Mouse (Mus musculus) adrenal gland, postnatal 4 days (tissue): ENCODE results near the gene Vipr1. TPM values are rescaled to one million over a fixed set of nuclear protein-coding genes. Genes with fewer than 3 reads are reported as not detected.

Experiments
- DNase-seq, 2 experiments: peaks; one replicate each; pipeline ENCODE4 v3.0.0; 2021 to 2022; ENCODE audit warnings: low spot score in 2 of 2, mixed read lengths in 2 of 2
- total RNA-seq, 2 experiments: library from RNA; stranded (reverse); gene quantifications; 2 replicates each; pipeline ENCODE4 v1.2.3; 2021

Vipr1 gene
- total RNA-seq, 2 experiments from 2014 or later: 0.64 to 1.7 TPM

DNA sequence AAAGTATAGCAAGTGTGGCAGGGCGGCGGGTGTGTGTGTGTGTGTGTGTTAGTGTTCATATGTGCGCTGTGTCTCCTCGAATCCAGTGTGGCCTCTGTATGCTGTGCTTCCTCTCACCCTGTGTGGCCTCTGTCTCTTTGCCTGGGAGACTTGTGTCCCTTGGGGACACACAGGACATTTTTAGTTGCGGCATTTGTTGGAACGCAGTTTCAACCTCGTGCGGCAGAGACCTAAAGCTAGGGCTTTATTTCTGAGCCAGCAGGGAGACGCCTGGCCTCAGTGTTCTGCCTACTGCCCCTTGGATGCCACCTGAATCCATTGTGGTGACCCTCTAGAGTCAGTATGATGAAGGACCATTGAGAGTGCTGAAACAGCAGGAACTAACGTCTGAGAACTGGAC lies 9.6 kb upstream of the Vipr1 start:
- no peak for DNase-seq

DNA sequence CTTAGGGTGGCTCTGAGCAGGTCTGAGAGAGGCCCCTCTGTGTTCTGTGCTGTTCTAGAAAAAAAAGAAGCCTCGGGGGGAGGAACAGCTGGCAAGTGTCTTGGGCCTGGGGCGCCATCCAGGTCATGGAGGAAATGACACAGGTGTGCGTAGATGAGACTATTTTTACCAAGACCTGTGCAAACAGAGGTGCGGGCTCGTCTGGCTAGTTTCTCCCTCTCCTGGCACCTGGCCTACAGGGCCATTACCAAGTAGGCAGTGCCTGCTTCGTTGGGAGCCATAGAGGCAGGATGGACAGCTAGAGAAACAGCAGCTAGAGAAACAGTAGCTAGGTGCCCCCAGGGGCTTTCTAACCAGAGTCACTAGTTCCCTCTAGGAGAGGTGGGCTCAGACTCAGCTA lies 9.2 kb upstream of the Vipr1 start:
- no peak for DNase-seq

DNA sequence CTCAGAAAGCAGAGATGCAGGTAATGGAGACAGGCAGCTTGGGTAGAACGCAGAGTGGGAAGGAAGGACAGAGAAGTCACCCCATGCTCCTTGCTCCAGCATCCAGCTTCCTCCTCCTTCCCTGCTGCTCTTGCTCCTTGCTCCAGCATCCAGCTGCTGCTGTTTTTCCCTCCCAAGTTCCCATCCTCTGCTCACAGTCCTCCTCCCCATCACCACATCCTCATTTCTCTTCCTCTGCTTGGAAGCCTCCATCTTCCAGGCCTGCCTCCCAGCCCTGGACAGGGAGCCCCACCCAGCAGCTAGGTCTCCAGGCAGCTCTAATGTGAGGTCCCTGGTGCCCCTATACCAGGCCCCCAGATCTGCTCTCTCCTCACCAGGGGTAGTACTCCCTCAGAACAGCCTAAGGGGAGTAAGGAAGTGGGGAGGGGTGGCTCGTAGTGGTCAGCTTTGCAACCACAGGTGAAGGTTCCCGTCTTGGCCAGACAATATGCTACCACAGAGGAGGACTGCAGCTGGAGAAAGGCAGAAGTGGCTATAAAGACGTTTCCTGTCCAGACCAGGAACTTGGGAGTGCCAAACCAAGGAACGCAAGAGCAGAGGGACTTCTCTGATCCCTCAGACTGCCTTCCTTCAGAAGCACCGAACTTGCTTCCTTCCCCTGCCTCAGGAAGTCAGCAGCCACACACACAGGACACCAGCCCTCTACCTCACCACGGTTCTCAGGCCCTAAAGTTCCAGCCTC lies 6.5 kb upstream of the Vipr1 start:
- no peak for DNase-seq

DNA sequence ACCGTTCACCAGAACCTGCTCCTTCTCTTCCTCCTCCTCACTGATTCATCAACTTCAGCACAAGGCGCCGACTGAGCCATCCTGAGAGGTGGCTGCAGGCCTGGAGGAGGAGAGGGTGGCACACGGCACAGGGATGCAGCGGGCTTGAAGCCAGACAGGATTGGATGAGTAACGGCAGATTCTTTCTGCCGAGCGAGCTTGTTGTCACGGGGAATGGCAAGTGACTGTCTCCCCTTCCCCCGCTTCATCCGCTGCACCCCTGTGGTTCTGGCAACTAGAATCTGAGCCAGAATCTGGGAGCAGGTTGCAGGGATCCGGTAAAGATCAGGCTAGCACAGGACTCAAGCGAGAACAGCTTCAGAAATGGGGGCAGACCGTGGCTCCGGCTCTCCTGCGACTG lies 2.7 kb upstream of the Vipr1 start:
- DNase-seq: no peak

DNA sequence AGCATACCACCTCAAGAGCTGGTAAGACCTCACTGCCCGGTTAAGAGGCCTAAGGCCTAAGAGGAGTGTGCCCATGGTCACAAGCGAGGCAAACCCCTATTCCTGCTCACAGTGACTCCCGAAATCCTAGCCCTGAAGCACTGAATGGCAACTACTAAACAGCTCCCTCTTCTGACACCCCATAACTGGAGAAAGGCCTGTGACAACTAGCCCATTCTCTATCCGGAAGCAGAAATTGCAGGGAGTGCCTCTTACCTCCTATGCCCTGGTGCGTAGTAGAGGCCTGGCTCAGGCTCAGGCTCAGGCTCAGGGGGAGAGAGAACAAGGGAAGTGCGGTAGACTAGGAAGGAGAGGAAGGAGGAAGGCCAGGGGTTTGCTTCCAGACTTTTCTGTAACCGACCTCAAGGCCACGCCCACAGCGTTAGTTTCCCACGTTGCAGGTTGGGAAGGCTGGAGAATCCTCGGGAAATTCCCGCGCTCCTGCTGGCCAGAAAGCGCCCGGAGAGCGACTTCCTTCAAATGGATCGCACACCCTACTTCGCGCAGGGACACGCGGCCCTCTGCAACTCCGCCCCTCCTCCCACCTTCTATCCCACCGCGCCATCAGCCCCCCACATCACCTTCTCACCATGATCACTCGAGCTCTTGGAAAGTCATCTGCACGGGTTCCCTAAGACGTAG lies 1.1 kb upstream of the Vipr1 start:
- no peak for DNase-seq

DNA sequence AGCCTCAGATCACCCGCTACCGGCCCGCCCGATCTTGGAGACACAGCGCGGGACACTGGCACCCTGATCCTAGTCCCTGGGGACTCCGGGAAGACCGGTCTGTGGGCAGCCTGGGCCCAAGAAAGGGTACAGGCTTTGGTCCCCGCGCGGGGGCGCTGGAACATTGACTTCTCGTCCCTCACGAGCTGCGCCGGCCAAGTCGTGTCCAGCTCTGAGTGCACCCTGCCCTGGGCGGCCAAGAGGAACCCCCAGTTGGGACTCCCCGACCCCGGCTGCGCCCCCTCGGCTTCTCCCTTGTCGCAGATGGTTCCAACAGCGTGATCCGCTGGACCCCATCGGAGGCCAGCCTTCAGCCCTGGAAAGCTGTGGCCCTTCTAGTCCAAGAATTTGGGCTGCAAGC lies 515 bp upstream of the Vipr1 start, which contains the start of gene Lyzl4:
Gene Lyzl4 (minus strand): TSS at position 96 of the 400 bp plus-strand sequence.
- peak; percentile 63 to 66 for DNase-seq

DNA sequence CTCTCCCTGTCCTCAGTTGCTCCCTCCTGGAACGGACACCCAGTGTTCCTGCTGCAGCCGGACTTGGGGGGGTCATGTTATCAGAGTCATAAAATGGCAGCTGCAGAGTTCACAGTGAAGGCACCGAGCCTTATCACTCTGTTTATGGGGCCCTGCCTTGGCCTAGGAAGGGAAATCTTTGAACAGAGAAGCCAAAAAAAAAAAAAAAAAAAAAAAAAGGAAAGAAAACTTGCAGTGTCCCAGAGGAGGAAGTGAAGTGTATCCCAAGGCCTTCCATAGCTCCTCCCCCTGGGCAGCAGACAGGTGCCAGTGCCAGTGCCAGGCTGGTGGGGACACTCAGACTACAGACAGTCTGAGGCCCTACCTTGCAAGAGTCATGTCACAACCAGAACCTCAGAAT lies 2.3 kb downstream of the Vipr1 start:
- no peak for DNase-seq

DNA sequence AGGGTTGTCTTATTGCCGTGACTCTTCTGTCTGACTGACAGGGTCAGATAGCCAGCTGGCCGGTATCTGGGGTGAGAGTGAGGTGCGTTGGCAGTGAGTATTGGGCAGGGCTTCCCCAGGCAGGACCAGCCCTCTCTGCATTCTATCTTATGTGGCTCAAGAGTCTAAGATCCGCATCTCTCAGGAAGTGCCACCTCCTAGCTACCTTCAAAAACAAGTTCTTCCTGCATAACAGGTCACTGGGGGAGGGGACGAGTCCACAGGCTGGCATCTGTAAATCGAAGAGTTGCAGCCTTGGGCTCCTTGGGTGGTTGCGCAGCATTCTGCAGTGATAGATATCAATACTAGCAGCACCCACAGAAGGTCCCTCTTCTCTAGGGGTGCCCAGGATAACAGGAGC lies 4.5 kb downstream of the Vipr1 start:
- no peak for DNase-seq

DNA sequence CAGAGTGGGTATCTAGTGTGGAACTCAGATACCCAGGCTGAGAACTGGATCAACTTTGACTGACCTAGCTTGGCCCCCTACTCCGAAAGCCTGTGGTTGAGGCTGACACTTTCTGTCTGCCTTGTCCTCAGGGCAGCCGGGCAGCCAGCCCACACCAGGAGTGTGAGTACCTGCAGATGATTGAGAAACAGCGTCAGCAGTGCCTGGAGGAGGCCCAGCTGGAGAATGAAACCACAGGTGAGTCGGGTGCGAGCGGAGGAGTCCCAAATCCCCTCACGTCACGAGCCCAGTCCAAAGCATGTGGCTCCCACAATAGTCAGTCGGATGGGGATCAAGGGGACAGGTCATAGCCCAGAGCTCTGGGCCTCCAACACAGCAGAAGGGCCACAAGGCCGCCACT lies 11.2 kb downstream of the Vipr1 start:
- no peak for DNase-seq

DNA sequence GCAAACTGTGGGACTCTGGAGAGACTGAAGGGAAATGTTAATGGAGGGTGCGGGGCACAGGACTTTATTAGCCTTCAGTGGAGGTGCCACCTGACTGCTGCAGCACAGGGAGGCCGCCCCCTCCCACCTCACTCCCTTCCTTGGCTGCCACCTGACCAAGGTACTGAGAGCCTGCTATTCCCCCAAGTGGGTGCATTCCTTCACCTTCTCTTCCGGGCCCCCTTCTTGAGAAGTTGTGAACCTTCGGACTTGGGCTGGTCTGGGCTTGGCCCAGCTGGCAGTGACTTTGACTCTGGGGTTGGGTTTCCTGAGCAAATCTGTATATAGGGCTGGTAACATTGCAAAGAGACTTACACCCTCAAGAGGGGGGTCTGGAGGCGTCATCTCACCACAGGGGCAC lies 13.8 kb downstream of the Vipr1 start:
- DNase-seq: no peak

DNA sequence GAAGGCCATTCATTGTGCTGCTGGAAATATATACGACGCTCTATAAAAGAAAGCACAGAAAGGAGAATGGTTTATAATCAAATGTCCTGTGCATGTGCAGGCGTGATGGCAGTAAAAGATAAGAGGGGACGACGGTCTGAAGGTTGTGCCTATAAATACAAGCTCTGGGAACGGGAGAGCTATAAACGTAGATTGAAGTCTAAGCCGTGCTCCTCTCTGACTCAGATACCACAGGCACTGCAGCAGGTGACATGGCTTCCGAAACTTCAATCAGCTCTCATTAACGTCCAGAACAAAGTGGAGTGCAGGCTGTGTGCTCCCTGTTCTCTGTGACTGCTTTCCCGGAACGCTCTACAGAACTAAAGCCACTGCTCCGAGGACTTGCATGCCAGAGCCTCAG lies 14.6 kb downstream of the Vipr1 start:
- DNase-seq: no peak

DNA sequence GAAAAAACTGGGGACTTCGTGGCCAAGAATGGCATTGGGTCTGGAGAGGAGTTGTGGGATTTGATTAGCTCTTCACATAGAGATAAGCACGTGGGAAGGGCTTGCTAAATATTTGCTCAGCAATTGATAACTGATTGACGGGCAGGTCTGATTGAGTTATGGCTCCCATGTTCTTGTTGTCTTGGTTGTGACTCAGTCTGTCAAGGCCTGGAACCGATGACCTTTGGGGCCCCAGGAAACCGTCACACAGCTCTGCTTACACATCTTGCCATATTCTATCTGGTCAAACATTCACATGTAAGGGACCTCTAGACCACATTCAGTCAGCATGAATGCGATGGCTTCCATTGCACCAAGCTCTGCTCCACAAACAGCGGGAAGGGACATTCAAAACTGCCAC lies 15.7 kb downstream of the Vipr1 start:
- DNase-seq: no peak

DNA sequence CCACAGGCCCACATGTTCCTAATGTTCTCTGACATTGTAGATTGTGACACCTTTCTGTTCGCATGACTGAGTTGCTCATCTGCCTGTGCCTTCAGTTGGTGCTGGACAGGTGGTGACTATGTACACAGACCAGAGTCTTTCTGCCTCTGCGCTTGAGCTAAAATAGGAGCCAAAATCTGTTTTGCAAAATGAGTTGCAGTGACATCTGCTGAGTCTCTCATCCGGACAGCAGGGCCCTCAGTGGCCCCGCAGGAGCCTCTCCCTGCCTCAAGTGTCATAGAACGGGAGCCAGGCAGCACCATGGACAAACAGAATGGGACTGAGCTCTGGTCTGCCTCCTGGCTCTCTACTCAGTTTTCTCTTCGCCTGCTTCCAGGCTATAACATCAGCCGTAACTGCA lies 17.3 kb downstream of the Vipr1 start:
- DNase-seq: no peak

DNA sequence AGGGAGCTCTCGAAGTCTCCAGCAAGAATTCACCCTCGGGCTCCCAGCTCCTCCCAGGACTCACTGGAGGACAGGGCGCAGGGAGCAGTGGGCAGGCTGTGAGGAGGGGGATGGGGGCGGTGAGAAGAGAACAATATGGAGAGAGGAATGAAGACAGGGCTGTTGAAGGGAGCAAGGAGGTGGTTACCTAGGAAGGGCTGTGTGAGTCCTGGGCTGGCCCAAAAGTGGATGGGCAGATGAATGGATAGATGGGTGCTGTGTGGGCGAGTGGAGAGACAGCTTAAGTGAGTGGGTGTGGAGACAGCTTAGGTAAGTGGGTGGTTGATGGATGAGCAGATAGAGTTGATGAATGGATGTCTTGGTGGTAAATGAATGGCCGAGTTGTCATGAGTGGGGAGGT lies 21.0 kb downstream of the Vipr1 start:
- no peak for DNase-seq

DNA sequence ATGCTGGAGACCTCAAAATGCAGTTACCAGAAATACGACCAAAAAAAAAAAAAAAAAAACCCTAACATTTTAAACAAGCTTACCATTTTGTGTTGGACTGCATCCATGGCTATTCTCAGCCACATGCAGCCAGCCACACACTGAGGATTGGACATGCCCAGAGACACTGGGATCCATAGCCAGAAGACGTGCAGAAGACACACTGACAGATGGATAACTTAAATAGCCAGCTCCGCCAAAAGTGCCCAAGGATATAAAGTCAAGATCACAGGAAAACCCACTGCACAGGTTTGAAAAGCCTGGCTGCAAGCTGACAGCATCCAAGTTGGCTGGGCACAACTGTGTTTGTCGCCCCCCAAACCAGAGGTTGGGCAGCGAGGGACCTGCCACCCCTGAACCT lies 21.6 kb downstream of the Vipr1 start:
- DNase-seq: no peak

DNA sequence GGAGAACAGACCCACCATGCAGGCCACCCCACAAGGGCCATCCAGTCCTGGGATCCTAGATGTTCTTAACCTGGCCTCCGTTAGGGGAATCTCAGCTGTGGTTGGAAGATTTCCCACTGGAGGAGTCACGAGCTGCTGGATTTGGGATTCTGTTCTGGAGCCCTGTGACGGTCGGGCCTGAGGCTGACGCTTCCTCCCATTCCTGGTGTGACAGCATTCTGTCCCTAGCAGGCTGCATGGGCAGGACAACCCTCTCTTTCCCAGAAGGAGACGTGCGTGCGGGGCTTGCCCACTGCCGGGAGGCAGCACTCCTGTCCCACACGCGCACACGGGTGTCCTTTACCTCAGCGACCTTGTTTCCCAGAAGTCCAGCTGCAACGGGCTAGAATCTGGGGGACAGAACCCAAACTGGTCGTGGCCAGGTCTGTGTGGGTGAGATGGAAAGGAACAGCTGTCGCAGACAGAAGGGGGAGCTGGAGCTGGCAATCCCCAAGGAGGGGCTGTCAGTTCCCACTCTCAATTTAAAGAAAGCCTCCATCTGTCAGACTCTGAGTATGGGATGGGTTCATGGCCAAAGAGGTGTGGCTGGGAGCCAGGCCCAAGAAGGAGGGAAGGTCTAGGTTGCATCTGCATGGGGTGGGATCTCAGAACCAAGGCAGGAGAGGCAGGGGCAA lies 24.6 kb downstream of the Vipr1 start:
- no peak for DNase-seq

DNA sequence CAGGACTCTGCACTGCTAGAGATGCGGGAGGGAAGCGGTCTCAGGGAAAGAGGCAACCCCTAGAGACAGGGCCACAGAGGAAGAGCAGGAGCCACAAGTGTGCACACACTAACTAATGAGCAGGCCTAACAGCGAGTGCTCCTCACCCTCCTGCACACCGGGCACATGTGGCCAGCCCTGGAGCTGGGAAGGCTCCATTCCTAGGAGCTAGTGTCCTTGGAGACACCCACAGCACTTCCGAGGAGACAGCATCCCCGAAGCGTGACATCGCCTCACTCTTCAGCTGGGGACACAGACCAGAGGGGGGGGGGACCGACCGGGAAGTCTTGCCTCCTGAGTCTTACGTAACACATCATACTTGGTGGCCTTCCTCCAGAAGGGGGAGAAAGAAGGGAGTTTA lies 25.3 kb downstream of the Vipr1 start:
- no peak for DNase-seq

DNA sequence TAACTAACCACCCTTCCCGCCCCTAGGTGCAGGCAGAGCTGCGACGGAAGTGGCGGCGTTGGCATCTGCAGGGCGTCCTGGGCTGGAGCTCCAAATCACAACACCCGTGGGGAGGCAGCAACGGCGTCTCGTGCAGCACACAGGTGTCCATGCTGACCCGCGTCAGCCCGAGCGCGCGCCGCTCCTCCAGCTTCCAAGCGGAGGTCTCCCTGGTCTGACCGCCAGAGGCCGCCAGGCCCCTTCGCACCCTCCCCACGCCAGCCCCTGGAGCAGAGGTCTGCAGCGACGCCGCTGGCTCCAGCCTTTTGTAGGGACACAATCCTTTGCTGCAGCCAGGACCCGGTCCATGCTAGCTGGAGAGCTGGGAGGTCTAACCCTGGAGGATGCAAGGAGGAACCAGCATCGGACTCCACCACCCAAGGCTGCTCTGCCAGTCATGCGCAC lies 26.9 kb downstream of the Vipr1 start:
- DNase-seq: peak; percentile 22 to 28

DNA sequence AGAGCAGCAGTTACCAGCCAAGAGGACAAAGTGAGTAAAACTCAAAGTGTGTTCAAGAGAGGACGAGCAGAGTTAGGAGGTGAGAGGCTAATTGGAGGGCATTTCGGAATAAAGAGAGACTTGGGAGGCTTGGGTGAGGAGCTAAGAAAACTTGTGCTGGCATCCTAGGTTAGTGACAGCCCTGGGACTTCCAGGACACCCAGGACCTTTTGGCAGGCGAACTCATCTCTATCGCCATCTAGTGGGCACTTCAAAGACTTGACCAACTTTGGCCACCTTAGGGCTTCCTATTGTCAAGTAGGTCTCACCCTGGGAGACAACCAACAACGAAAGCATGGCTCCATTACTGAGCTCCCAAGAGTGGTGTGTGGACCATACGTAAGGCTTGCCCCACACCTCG lies 28.8 kb downstream of the Vipr1 start:
- no peak for DNase-seq

DNA sequence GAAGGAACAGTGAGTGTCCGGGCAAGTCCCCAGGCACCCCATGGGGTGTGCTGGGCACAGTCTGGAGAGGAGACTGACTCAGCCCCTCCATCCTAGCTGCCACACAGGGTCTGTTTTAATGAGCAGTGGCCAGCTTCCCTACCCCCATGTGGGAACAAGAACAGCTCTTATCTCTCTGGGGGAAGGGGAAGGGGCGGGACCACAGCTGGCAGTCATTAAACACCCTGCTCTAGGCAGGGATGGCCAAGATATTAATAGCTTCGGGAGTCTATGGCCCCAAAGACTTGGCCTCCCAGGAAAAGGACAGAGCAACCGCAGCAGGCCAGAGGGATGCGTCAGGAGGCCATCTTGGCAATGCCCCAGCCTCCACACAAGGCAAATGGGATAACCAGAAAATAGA lies 29.8 kb downstream of the Vipr1 start:
- DNase-seq: no peak

DNA sequence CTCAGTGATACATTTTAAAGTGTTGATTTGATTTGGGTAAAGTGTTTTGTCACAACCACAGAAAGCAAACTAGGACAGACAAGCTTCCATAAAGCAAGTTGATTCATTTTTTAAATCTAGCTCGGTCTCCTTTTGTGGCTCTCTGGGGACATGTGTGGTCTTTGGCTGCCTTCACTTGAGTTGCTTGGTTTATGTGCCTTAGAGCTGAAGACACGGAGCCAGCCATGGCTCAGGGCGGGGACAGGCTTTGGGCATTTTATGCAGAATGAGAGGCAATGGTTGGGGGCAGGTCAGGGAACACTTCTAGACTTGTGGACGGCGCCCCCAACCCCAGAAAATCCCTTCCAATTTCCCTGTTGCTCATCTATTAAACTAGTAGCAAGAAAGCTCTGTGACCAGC lies 31.2 kb downstream of the Vipr1 start:
- no peak for DNase-seq

DNA sequence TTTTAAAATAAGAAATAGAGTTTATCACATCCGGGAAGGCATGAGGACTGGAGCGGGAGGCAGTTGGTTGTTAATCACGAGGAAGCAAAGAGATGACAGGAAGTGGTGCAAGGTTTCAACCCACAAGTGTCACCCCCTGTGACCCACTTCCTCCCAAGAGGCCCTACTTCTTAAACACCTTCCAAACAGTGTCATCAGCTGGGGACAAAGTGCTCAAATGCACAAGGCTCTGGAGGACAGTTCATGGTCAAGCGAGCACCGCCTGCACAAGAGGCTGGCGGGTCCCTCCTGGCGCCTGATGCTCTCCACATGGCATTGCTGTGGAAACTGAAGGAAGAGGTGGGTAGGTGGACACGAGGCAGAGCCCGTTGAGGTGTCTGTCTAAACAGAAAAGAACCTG lies 32.5 kb downstream of the Vipr1 start:
- DNase-seq: no peak
